Mouse (Mus musculus): Measurements from ENCODE around the gene Scgb1c1.
"Not testable (repeated sequence)": the region's sequence is repeated elsewhere in the genome, so short reads cannot be mapped to it uniquely, and the experiment has no call there.

The Scgb1c1 gene

GRCm38 (mm10) chr7:140881696-140882468 is 36.5 kb downstream of the Scgb1c1 start, which contains the start of the genes Psmd13 and Sirt3:
Gene Psmd13, plus strand, starts transcription at chr7:140881968.
Gene Sirt3, minus strand, starts transcription at chr7:140882309.
- CTCF ChIA-PET: interaction anchor here in 3 of 4 experiments (0.5 to 1.9 kb wide), 7 partner anchors 21 to 693 kb away, joined by 3 to 9 read pairs (median 3); partner anchors contain the start of gene Pgghg (in 1 of the 3)
- POLR2A ChIA-PET: interaction anchor here (0.6 to 3.1 kb wide), 42 partner anchors 10 to 765 kb away, joined by 3 to 35 read pairs (median 4); partner anchors contain the start of genes Gm45785 (in 3 of the 4), Ric8a (in 3 of the 4), Bet1l (in 2 of the 4) and Zfp941 (in 2 of the 4)

DNA sequence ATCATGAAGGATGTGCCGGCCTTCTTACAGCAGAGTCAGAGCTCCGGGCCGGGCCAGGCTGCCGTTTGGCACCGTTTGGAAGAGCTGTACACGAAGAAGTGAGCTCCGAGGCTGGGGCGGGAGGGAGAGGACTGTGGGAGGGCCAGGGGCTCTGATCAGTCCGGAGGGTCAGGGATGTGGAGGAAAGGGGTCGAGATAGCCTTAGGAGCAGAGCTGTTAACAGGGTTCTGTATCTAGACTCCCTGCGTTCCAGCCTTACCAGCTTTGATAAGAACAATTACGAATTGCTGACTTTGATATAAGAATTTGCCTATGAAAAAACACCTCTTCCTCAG is 37.1 kb downstream of the Scgb1c1 start:
- CTCF ChIA-PET: interaction anchor here in 3 of 4 experiments (0.5 to 1.9 kb wide), 6 partner anchors 21 to 694 kb away, joined by 3 to 9 read pairs (median 3); no protein-coding TSS in a partner anchor
- POLR2A ChIA-PET: interaction anchor here (0.5 to 3.1 kb wide), 32 partner anchors 9 to 766 kb away, joined by 3 to 35 read pairs (median 3); partner anchors contain the start of genes Gm45785 (in 3 of the 4), Ric8a (in 3 of the 4), Bet1l (in 2 of the 4) and Zfp941 (in 2 of the 4)

DNA sequence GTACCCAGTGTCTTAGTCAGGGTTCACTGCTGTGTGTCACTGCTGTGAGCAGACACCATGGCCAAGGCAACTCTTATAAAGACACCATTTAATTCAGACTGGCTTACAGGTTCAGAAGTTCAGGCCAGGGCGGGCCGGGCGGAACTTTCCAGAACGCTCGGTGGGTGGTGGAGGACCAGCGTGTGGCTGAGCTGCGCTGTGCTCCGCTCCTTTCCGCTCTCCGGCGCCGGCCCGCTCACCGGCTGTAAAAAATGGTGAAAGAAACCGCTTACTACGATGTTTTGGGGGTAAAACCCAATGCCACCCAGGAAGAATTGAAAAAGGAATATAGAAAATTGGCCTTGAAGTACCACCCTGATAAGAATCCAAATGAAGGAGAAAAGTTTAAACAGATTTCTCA is 45.3 kb downstream of the Scgb1c1 start:
- POLR2A ChIA-PET: interaction anchor here in 2 of 4 experiments (1.4 to 1.7 kb wide), 3 partner anchors 10 to 179 kb away, joined by 3 to 6 read pairs (median 3); no protein-coding TSS in a partner anchor
- CTCF ChIA-PET: not testable (repeated sequence)

GRCm38 (mm10) chr7:140894031-140894430 is 48.7 kb downstream of the Scgb1c1 start:
- CTCF ChIA-PET: interaction anchor here in 1 of 4 experiments (0.9 to 1.2 kb wide), 2 partner anchors 10 to 15 kb away, joined by 4 read pairs; no protein-coding TSS in a partner anchor
- POLR2A ChIA-PET: interaction anchor here in 3 of 4 experiments (0.7 to 2.0 kb wide), 9 partner anchors 9 to 73 kb away, joined by 3 to 6 read pairs (median 4); partner anchors contain the start of genes Bet1l (in 2 of the 3), Psmd13 (in 1 of the 3), Ric8a (in 1 of the 3) and Sirt3 (in 1 of the 3)

GRCm38 (mm10) chr7:140894611-140895010 is 49.3 kb downstream of the Scgb1c1 start:
- POLR2A ChIA-PET: interaction anchor here in 3 of 4 experiments (0.6 to 2.0 kb wide), 10 partner anchors 9 to 74 kb away, joined by 3 to 6 read pairs (median 4); partner anchors contain the start of genes Bet1l (in 3 of the 3), Ric8a (in 2 of the 3), Psmd13 (in 1 of the 3) and Sirt3 (in 1 of the 3)

More at GRCm38 (mm10) chr7:140894611-140895010, 49.3 kb downstream of the Scgb1c1 start:
- CTCF ChIA-PET: interaction anchor here in 1 of 4 experiments (0.9 to 1.2 kb wide), 2 partner anchors 9 to 14 kb away, joined by 4 read pairs; no protein-coding TSS in a partner anchor
